Mouse (Mus musculus) forebrain, embryonic 13.5 days (tissue): ENCODE data around the gene Tatdn3. TPM values are rescaled to one million over a fixed set of nuclear protein-coding genes. Genes with fewer than 3 reads are reported as not detected.
"Not testable (repeated sequence)": the region's sequence is repeated elsewhere in the genome, so short reads cannot be mapped to it uniquely, and the experiment has no call there.

Experiments
- ATAC-seq: fragments of 200-750 bp; cut with Nextera tagmentation; 2 replicates; pipeline ENCODE4 v1.8.0; 2017
- H3K27ac ChIP-seq: fragments of 300-500 bp; sonication (generic); 2 replicates; pipeline ENCODE4 v1.5.1; 2015; ENCODE audit warnings: inconsistent platforms, mild to moderate bottlenecking, moderate library complexity
- H3K27me3 ChIP-seq: fragments of 300-500 bp; sonication (generic); 2 replicates; pipeline ENCODE4 v1.6.1; 2015; ENCODE audit warnings: mild to moderate bottlenecking, inconsistent platforms
- H3K36me3 ChIP-seq: fragments of 300-500 bp; sonication (generic); 2 replicates; pipeline ENCODE4 v1.6.1; 2015; ENCODE audit warnings: mild to moderate bottlenecking, inconsistent platforms; ENCODE audit not compliant: poor library complexity, severe bottlenecking
- H3K4me1 ChIP-seq: fragments of 300-500 bp; sonication (generic); 2 replicates; pipeline ENCODE4 v1.6.1; 2015; ENCODE audit warnings: inconsistent platforms
- H3K4me2 ChIP-seq: fragments of 300-500 bp; sonication (generic); 2 replicates; pipeline ENCODE4 v1.6.1; 2015; ENCODE audit warnings: inconsistent platforms, mild to moderate bottlenecking, moderate library complexity
- H3K4me3 ChIP-seq: fragments of 300-500 bp; sonication (generic); 2 replicates; pipeline ENCODE4 v1.5.1; 2015; ENCODE audit warnings: mild to moderate bottlenecking, inconsistent platforms
- H3K9ac ChIP-seq: fragments of 300-500 bp; sonication (generic); 2 replicates; pipeline ENCODE4 v1.6.1; 2015; ENCODE audit warnings: mild to moderate bottlenecking, inconsistent platforms
- H3K9me3 ChIP-seq: fragments of 300-500 bp; sonication (generic); replicated peaks from 2 replicates; pipeline ENCODE4 v1.6.1; 2016; ENCODE audit warnings: inconsistent platforms
- WGBS: fragments of 180-500 bp; shearing (Covaris S2); methylation state at CpG from one replicate; pipeline ENCODE4 v1.1.7; 2015; 5-methylcytosine and 5-hydroxymethylcytosine counted together
- polyA plus RNA-seq: library from polyadenylated mRNA; unstranded; fragments of >200 nt; fragmentation: Nextera tagmentation; extraction: Ambion mirVana; gene quantifications from 2 replicates; pipeline ENCODE4 v1.2.1, GENCODE M21; 2015

The Tatdn3 gene
- polyA plus RNA-seq, 1 experiment from 2014 or later: 10.5 TPM

DNA sequence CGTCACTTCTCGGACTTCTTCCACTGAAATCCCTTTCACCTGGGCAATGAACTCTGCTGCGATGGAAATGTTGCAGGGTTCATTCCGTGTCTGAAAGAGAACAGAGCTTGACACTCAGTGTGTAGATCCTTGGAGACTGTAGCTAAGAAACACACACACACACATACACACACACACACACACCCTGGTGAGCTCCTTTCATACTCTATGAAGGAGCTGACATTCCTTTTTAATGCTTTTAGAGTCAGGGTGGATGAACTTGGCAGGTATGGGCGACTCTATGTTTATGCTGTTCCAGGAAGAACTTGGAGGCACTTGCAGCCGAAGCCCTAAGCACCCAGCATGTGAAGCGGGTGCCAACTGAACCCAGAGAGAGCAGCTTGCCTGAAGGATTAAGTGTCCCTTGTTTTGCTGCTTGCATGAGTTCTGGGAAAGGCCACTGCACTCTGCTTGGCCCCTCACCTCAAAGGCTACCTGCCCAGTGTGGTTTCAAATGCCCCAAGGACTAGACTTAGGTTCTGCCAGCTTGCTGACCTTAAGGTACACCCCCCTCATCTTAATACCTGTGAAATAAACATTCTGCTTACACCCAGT is 16.4 kb downstream of the Tatdn3 start:
- 72% methylated on average over 7 of the region's 7 CpGs for WGBS
- no peak overlapping the region for H3K4me2 ChIP-seq

DNA sequence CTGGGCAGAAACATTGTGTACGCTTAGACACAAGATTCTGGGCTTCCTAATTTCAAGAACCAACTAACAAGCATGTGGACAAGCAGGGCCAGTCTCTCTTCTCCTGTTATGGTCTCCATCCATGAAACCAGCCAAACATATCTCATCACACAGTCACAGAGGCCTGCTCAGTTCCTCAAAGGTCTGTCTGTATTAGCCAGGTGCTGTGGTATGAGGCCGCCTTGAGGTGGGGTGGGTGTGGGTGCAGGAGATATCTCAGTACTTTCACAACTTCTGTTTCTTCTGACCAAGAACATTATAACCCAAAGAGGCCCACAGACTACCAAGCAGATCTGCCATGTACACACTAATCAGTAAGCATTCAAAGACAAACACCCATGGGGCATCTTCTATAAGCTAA is 17.5 kb downstream of the Tatdn3 start:
- Histone ChIP-seq H3K9me3 (no peaks in the 10 kb centered on the region), H3K9ac (no peak overlapping the region), H3K27me3 (no peaks in the 10 kb centered on the region), H3K4me1 (no peaks in the 10 kb centered on the region), H3K4me2 (no peak overlapping the region), H3K27ac (no peak overlapping the region), H3K36me3 (no peaks in the 10 kb centered on the region), H3K4me3 (no peak overlapping the region)
- WGBS: 94% methylated on average over 2 of the region's 2 CpGs
- ATAC-seq: no peak

More for the DNA sequence above, 16.4 kb downstream of the Tatdn3 start:
- no peak overlapping the region for H3K4me3 ChIP-seq
- no peaks in the 10 kb centered on the region for H3K27me3 ChIP-seq
- no peaks in the 10 kb centered on the region for H3K4me1 ChIP-seq
- no peak overlapping the region for H3K9ac ChIP-seq
- no peak overlapping the region for H3K27ac ChIP-seq
- H3K36me3 ChIP-seq: no peaks in the 10 kb centered on the region
- no peaks in the 10 kb centered on the region for H3K9me3 ChIP-seq
- ATAC-seq: no peak

- Histone ChIP-seq H3K4me2 (no peak overlapping the region), H3K9me3 (no peaks in the 10 kb centered on the region), H3K27ac (no peak overlapping the region), H3K36me3 (no peaks in the 10 kb centered on the region), H3K4me3 (no peak overlapping the region), H3K27me3 (no peaks in the 10 kb centered on the region), H3K9ac (no peak overlapping the region), H3K4me1 (no peaks in the 10 kb centered on the region)
- no peak for ATAC-seq
- WGBS: 86% methylated on average over 3 of the region's 3 CpGs
Measured at GRCm38 (mm10) chr1:191042688-191043087, 20.0 kb downstream of the Tatdn3 start.

- WGBS: 84% methylated on average over 5 of the region's 5 CpGs
- no peak overlapping the region for H3K27ac ChIP-seq
- no peak for ATAC-seq
Measured at GRCm38 (mm10) chr1:191042106-191042505, 20.6 kb downstream of the Tatdn3 start.

GRCm38 (mm10) chr1:191041352-191041751 is 21.4 kb downstream of the Tatdn3 start:
- Histone ChIP-seq H3K27me3 (no peaks in the 10 kb centered on the region), H3K9ac (no peak overlapping the region), H3K4me1 (no peaks in the 10 kb centered on the region), H3K4me3 (no peak overlapping the region), H3K27ac (no peak overlapping the region), H3K4me2 (no peak overlapping the region), H3K36me3 (no peaks in the 10 kb centered on the region), H3K9me3 (no peaks in the 10 kb centered on the region)
- no peak for ATAC-seq

More at GRCm38 (mm10) chr1:191042106-191042505, 20.6 kb downstream of the Tatdn3 start:
- H3K9me3 ChIP-seq: no peaks in the 10 kb centered on the region
- no peak overlapping the region for H3K4me3 ChIP-seq
- no peaks in the 10 kb centered on the region for H3K27me3 ChIP-seq
- no peaks in the 10 kb centered on the region for H3K36me3 ChIP-seq
- H3K9ac ChIP-seq: no peak overlapping the region
- H3K4me2 ChIP-seq: no peak overlapping the region
- no peaks in the 10 kb centered on the region for H3K4me1 ChIP-seq

GRCm38 (mm10) chr1:191037999-191038398 is 24.7 kb downstream of the Tatdn3 start:
- H3K9me3 ChIP-seq: no peaks in the 10 kb centered on the region
- no peak overlapping the region for H3K4me3 ChIP-seq
- no peak for ATAC-seq
- 92% methylated on average over 4 of the region's 4 CpGs for WGBS
- no peaks in the 10 kb centered on the region for H3K36me3 ChIP-seq
- H3K27me3 ChIP-seq: no peaks in the 10 kb centered on the region
- no peak overlapping the region for H3K4me2 ChIP-seq
- no peak overlapping the region for H3K27ac ChIP-seq
- H3K4me1 ChIP-seq: 0 out of 2 replicates have a peak, but pooled peaks cover 3% of the 10 kb centered on the region
- no peak overlapping the region for H3K9ac ChIP-seq

- H3K4me3 ChIP-seq: no peak within 1 kb of the TSS
- no peak within 1 kb of the TSS for H3K27ac ChIP-seq
- no peak within 1 kb of the TSS for H3K4me2 ChIP-seq
- ATAC-seq: no peak
- H3K9ac ChIP-seq: no peak within 1 kb of the TSS
- no peaks in the 10 kb centered on the region for H3K9me3 ChIP-seq
- WGBS: 76% methylated on average over 6 of the region's 6 CpGs
- no peaks in the 10 kb centered on the region for H3K36me3 ChIP-seq
- no peaks in the 10 kb centered on the region for H3K27me3 ChIP-seq
- H3K4me1 ChIP-seq: 0 out of 2 replicates have a peak, but pooled peaks cover 3% of the 10 kb centered on the region
Measured at GRCm38 (mm10) chr1:191036554-191037334, 26.0 kb downstream of the Tatdn3 start, which contains the start of gene Spata45. Gene Spata45, plus strand, starts transcription at chr1:191036639.

DNA sequence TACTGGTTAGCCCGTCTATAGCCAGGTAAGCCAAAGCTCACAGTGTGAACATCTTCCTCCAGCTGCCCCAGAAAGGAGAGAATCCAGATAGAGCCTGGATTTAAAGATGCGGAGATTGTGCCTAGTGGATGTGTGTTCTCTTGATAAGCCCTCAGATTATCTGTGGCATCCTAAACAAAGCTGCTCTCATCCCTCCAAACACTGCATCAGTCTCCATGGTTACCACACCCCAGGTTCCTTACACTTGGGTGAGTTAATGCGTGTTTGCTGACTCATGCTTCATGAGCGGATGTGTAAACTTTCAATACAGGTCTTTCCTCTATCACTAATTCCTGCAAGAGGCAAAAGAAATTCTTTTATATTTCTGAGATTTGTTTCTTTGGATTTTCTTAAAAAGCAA is 27.1 kb downstream of the Tatdn3 start:
- Histone ChIP-seq H3K9me3 (no peaks in the 10 kb centered on the region), H3K27me3 (no peaks in the 10 kb centered on the region), H3K27ac (no peak overlapping the region), H3K9ac (no peak overlapping the region), H3K4me2 (no peak overlapping the region), H3K4me3 (no peak overlapping the region), H3K36me3 (no peaks in the 10 kb centered on the region), H3K4me1 (0 out of 2 replicates have a peak, but pooled peaks cover 3% of the 10 kb centered on the region)
- ATAC-seq: no peak
- 15% methylated on average over 4 of the region's 4 CpGs for WGBS

GRCm38 (mm10) chr1:191030922-191031425 is 31.8 kb downstream of the Tatdn3 start:
- not testable (repeated sequence) for H3K4me2 ChIP-seq, H3K4me3 ChIP-seq, H3K9ac ChIP-seq, H3K27me3 ChIP-seq, H3K36me3 ChIP-seq, ATAC-seq, H3K4me1 ChIP-seq, H3K9me3 ChIP-seq, H3K27ac ChIP-seq
- WGBS: 86% methylated on average over 6 of the region's 6 CpGs

DNA sequence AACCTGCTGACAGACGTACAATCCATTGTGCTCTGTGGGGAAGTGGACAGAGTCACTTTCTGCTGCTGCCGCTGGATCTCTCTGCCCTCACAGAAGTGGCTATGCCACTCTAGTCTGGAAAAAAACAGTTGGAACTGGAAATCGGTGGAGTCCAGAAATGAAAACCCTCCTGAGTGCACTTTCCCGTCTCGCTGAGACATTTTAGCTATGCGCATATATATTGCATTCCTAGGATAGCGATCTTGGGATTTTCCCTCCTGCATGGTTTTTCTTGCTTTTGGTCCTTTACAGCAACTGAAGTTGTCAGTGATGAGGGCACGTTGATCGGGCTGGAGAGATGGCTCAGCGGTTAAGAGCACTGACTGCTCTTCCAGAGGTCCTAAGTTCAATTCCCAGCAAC is 32.5 kb downstream of the Tatdn3 start:
- H3K4me2 ChIP-seq: no peak overlapping the region
- H3K9me3 ChIP-seq: no peaks in the 10 kb centered on the region
- no peak overlapping the region for H3K9ac ChIP-seq
- no peaks in the 10 kb centered on the region for H3K27me3 ChIP-seq
- H3K27ac ChIP-seq: no peak overlapping the region
- 71% methylated on average over 10 of the region's 10 CpGs for WGBS
- H3K4me3 ChIP-seq: no peak overlapping the region
- no peak for ATAC-seq
- no peaks in the 10 kb centered on the region for H3K36me3 ChIP-seq
- peaks cover 11% of the 10 kb centered on the region for H3K4me1 ChIP-seq

DNA sequence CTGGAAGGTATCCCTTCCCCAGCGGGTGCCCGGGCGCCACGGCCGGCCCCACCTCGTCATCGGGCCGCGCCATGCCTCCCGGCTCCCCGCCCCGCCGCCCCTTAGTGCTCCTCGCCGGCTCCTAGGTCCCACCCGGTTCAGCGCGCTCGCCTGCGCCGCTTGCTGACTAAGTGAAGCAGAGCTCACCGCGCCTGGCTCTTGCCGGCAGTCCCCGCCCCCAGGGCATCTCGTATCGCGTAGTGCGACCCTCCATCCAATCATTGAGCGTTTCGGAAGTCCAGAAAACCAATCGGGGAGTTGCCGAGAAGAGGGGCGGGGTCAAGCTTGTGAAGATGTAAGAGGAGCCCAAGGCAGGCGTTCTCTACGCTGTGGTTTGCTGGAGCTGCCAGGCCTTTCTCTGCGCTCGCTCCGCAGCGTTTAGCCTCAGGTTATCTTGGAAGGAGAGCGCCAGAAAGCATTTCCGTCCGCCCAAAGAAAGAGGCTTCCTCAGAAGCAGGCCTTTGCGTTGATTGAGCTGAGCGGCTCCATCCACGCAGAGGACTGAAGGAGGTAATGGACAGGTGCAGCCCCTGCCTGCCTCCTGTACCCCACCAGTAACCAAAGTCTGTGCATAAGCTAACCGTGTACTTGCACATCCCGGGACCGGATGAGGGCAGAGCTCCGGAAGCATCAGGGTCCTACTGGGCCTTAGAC is 36.6 kb downstream of the Tatdn3 start, which contains the start of gene Flvcr1:
TSS of gene Flvcr1 (minus strand) at position 138 of the 693 bp plus-strand sequence.
- Histone ChIP-seq H3K27ac (peak within 1 kb of the TSS; percentile 87), H3K4me2 (peak within 1 kb of the TSS; percentile 99), H3K9ac (peak within 1 kb of the TSS; percentile 90), H3K36me3 (peaks cover 8% of the 10 kb centered on the region; the same call in 1 of the 2 replicates), H3K27me3 (no peaks in the 10 kb centered on the region), H3K4me3 (peak within 1 kb of the TSS; percentile 79), H3K9me3 (no peaks in the 10 kb centered on the region), H3K4me1 (peaks cover 20% of the 10 kb centered on the region)
- peak; percentile 100 for ATAC-seq
- under 1% methylated on average over 42 of the region's 50 CpGs for WGBS
